Mouse (Mus musculus) mesoderm, embryonic 11.5 days (tissue): ENCODE measurements around the gene Cd55.
"Not testable (repeated sequence)": the region's sequence is repeated elsewhere in the genome, so short reads cannot be mapped to it uniquely, and the experiment has no call there.

Source experiments
- DNase-seq: peaks from one replicate; pipeline ENCODE4 v3.0.0-alpha.2; 2012; ENCODE audit warnings: low read depth, low spot score

Cd55 gene

GRCm38 (mm10) chr1:130462084-130462861, at the start of gene Cd55:
Gene Cd55 (minus strand): TSS chr1:130462744.
- peak; percentile 89 for DNase-seq

- no peak for DNase-seq
These were observed 49.4 kb upstream of the Cd55 start for GRCm38 (mm10) chr1:130511823-130512370.

GRCm38 (mm10) chr1:130508957-130509350, 46.4 kb upstream of the Cd55 start:
- DNase-seq = no peak

- no peak for DNase-seq
These were observed 45.7 kb upstream of the Cd55 start for GRCm38 (mm10) chr1:130508030-130508956.

- no peak for DNase-seq
These were observed 44.9 kb upstream of the Cd55 start for GRCm38 (mm10) chr1:130507408-130507807.

GRCm38 (mm10) chr1:130499962-130500361, 37.4 kb upstream of the Cd55 start:
- no peak for DNase-seq

- DNase-seq = no peak
These were observed 35.8 kb upstream of the Cd55 start for GRCm38 (mm10) chr1:130498331-130498730.

GRCm38 (mm10) chr1:130486816-130487545, 24.4 kb upstream of the Cd55 start:
- DNase-seq = no peak

GRCm38 (mm10) chr1:130485828-130486620, 23.5 kb upstream of the Cd55 start:
- no peak for DNase-seq

- DNase-seq = no peak
These were observed 22.8 kb upstream of the Cd55 start for GRCm38 (mm10) chr1:130485376-130485775.

GRCm38 (mm10) chr1:130474936-130475335, 12.4 kb upstream of the Cd55 start:
- DNase-seq = no peak

- no peak for DNase-seq
These were observed 11.7 kb upstream of the Cd55 start for GRCm38 (mm10) chr1:130474226-130474625.

- DNase-seq = no peak
These were observed 7.5 kb upstream of the Cd55 start for GRCm38 (mm10) chr1:130470074-130470473.

GRCm38 (mm10) chr1:130467453-130467852, 4.9 kb upstream of the Cd55 start:
- DNase-seq = no peak

- no peak for DNase-seq
These were observed 1.6 kb upstream of the Cd55 start for GRCm38 (mm10) chr1:130464173-130464572.

GRCm38 (mm10) chr1:130462867-130463266, 323 bp upstream of the Cd55 start:
- peak; percentile 37 for DNase-seq

- DNase-seq = no peak
These were observed 7.4 kb downstream of the Cd55 start for GRCm38 (mm10) chr1:130455111-130455510.

- DNase-seq = not testable (repeated sequence)
These were observed 19.6 kb downstream of the Cd55 start for GRCm38 (mm10) chr1:130442930-130443329.

- no peak for DNase-seq
These were observed 31.6 kb downstream of the Cd55 start for GRCm38 (mm10) chr1:130430920-130431319.

GRCm38 (mm10) chr1:130428667-130429066, 33.9 kb downstream of the Cd55 start:
- DNase-seq = not testable (repeated sequence)
